Mouse (Mus musculus) intestine, postnatal 0 days (tissue): ENCODE data around the gene Smoc2. TPM values are rescaled to one million over a fixed set of nuclear protein-coding genes. Genes with fewer than 3 reads are reported as not detected.

Source experiments
- ATAC-seq: fragments of 200-750 bp; cut with Nextera tagmentation; 2 replicates; pipeline ENCODE4 v1.8.0; 2017; ENCODE audit warnings: mild to moderate bottlenecking, moderate TSS enrichment, moderate library complexity
- H3K27ac ChIP-seq: fragments of 300-500 bp; sonication (generic); 2 replicates; pipeline ENCODE4 v1.5.1; 2014; ENCODE audit warnings: mild to moderate bottlenecking, low read depth, low read length, moderate library complexity
- H3K27me3 ChIP-seq: fragments of 300-500 bp; sonication (generic); replicated peaks from 2 replicates; pipeline ENCODE4 v1.6.1; 2014; ENCODE audit warnings: low read length, mixed read lengths; ENCODE audit not compliant: control insufficient read depth, insufficient read depth
- H3K36me3 ChIP-seq: fragments of 300-500 bp; sonication (generic); 2 replicates; pipeline ENCODE4 v1.6.1; 2014; ENCODE audit warnings: mild to moderate bottlenecking, moderate library complexity; ENCODE audit not compliant: control insufficient read depth, insufficient read depth
- H3K4me1 ChIP-seq: fragments of 300-500 bp; sonication (generic); replicated peaks from 2 replicates; pipeline ENCODE4 v1.6.1; 2014; ENCODE audit warnings: antibody characterized with exemption, low read length, mixed read lengths; ENCODE audit not compliant: control insufficient read depth, insufficient read depth
- H3K4me2 ChIP-seq: fragments of 300-500 bp; sonication (generic); replicated peaks from 2 replicates; pipeline ENCODE4 v1.6.1; 2014; ENCODE audit warnings: low read depth, mild to moderate bottlenecking, moderate library complexity
- H3K4me3 ChIP-seq: fragments of 300-500 bp; sonication (generic); 2 replicates; pipeline ENCODE4 v1.5.1; 2014; ENCODE audit warnings: low read depth, low read length
- H3K9ac ChIP-seq: fragments of 300-500 bp; sonication (generic); 2 replicates; pipeline ENCODE4 v1.6.1; 2014; ENCODE audit warnings: mild to moderate bottlenecking, low read depth, low read length
- H3K9me3 ChIP-seq: fragments of 300-500 bp; sonication (generic); 2 replicates; pipeline ENCODE4 v1.6.1; 2016; ENCODE audit warnings: mixed run types; ENCODE audit not compliant: control insufficient read depth
- CTCF ChIP-seq: sonication (generic); IDR thresholded peaks from 2 replicates; pipeline ENCODE4 v1.5.1; 2016; ENCODE audit warnings: low read depth, mild to moderate bottlenecking, control low read depth, antibody characterized with exemption, moderate library complexity
- WGBS: fragments of 180-500 bp; shearing (Covaris S2); extraction: QIAGEN DNeasy Blood & Tissue Kit; methylation state at CpG from one replicate; pipeline ENCODE4 v1.1.7; 2014; 5-methylcytosine and 5-hydroxymethylcytosine counted together
- polyA plus RNA-seq: library from polyadenylated mRNA; unstranded; fragments of >200 nt; fragmentation: Nextera tagmentation; extraction: Ambion mirVana; gene quantifications from 2 replicates; pipeline ENCODE4 v1.2.1, GENCODE M21; 2015

The Smoc2 gene
- polyA plus RNA-seq, 1 experiment from 2014 or later, result 62.7 TPM

DNA sequence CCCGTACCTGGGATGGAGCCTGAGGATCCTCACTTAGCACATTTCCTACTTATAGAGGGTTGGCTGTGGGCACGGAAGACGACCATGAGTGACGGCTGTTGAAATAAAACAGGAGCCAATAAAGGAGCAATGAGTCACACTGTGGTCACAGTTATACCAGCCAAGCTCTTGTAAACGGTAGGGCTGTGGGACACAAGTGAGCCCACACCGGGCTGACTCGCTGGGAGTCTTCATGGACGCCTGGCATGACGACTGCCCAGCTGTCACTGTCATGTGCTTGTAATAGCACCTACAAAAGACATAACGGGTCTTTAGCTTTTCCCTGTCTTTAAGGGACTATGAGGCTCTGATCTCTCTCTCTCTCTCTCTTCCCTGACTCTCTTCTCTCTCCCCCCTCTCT is 39.3 kb upstream of the Smoc2 start:
- no peaks in the 10 kb centered on the region for H3K9me3 ChIP-seq
- H3K4me3 ChIP-seq, result no peak overlapping the region
- H3K27ac ChIP-seq, result no peak overlapping the region
- no peak for ATAC-seq
- H3K36me3 ChIP-seq, result no peaks in the 10 kb centered on the region
- 64% methylated on average over 10 of the region's 10 CpGs for WGBS
- H3K27me3 ChIP-seq, result no peaks in the 10 kb centered on the region
- H3K4me1 ChIP-seq, result no peaks in the 10 kb centered on the region
- TF ChIP-seq CTCF, result no peak
- H3K9ac ChIP-seq, result no peak overlapping the region
- no peak overlapping the region for H3K4me2 ChIP-seq

DNA sequence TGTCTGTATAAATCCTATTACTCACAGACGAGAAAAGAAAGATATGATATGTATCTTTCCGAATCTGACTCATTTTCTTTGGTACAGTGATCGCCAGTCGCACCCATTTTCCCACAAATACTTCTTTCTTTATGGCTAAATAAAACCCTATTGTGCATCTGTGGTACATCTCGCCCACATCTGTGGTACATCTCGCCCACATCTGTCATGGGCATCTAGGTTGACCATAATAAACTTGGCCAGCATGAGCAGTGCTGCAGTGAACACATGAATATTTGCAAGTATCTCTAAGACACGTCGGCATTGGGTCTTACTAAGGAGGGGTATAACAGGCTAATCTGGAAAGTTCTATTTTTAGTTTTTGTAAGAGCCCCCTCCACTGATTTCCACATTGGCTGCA is 36.7 kb upstream of the Smoc2 start:
- Histone ChIP-seq H3K9me3 (no peaks in the 10 kb centered on the region), H3K9ac (no peak overlapping the region), H3K36me3 (no peaks in the 10 kb centered on the region), H3K27me3 (no peaks in the 10 kb centered on the region), H3K4me1 (no peaks in the 10 kb centered on the region), H3K27ac (no peak overlapping the region), H3K4me2 (no peak overlapping the region), H3K4me3 (no peak overlapping the region)
- WGBS, result 89% methylated on average over 8 of the region's 8 CpGs
- no peak for TF ChIP-seq CTCF
- ATAC-seq, result no peak

DNA sequence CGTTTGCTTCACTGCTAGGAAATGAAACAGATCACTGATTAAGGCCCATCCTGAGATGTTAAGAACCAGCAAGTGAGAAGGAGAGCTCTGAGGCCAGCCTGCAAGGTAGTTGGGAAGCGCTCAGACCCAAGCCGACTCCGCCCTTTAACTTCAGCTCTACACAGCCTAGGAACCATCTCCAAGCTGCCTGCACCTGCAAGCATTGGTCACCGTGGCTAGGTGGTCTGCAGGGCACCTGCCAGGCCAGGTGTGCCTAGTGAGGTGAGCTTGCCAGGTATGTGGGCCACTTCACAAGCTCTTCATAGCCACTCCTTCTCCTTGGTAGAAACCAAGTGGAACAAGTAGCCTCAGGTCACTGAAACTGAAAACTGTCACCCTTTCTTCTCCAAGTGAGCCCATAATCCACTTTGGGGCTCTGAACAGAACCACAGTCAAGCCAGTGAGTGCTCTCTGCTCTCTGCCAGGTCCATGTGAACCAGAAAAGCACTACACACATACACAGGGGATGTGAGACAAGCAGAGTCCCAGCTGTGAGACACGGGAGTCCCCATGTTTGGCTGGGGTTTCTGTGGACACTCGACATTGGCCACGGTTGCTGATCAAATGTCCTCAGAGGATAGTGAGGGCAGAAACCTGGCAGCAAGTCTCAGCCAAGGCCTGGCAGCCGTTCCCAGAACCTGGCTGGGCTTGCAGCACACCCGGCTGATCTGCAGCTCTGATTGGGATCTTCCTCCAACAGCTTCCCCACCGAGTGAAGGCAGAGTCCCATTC is 34.9 kb upstream of the Smoc2 start:
- no peaks in the 10 kb centered on the region for H3K4me1 ChIP-seq
- no peak overlapping the region for H3K9ac ChIP-seq
- TF ChIP-seq CTCF, result no peak
- H3K36me3 ChIP-seq, result no peaks in the 10 kb centered on the region
- no peak overlapping the region for H3K27ac ChIP-seq
- no peaks in the 10 kb centered on the region for H3K27me3 ChIP-seq
- H3K4me3 ChIP-seq, result no peak overlapping the region
- WGBS, result 62% methylated on average over 11 of the region's 11 CpGs
- ATAC-seq, result no peak
- no peaks in the 10 kb centered on the region for H3K9me3 ChIP-seq
- no peak overlapping the region for H3K4me2 ChIP-seq

DNA sequence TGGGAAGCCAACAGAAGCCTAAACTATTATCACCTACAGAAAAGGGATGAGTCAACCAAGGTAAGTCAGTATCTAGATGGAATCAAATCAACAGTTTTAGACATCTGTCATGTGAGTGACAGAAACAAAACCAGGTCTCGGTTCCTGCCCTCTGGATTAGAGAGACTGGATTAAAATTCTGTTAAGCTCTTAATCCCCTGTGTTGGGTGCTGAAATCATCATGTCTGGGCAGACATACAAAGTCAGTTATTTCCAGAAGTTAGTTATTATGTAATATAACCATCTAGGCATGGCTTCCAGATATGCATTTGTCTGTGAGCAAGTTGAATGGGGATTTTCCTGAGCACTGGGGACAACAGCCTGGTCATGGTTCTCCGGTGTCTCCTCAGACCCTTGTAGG is 33.0 kb upstream of the Smoc2 start:
- no peak overlapping the region for H3K4me3 ChIP-seq
- no peak overlapping the region for H3K9ac ChIP-seq
- no peaks in the 10 kb centered on the region for H3K9me3 ChIP-seq
- H3K4me2 ChIP-seq, result no peak overlapping the region
- H3K27ac ChIP-seq, result no peak overlapping the region
- 89% methylated on average over 2 of the region's 2 CpGs for WGBS
- 0 out of 2 replicates have a peak, but pooled peaks cover 2% of the 10 kb centered on the region for H3K4me1 ChIP-seq
- H3K27me3 ChIP-seq, result no peaks in the 10 kb centered on the region
- no peak for ATAC-seq
- TF ChIP-seq CTCF, result no peak
- no peaks in the 10 kb centered on the region for H3K36me3 ChIP-seq

DNA sequence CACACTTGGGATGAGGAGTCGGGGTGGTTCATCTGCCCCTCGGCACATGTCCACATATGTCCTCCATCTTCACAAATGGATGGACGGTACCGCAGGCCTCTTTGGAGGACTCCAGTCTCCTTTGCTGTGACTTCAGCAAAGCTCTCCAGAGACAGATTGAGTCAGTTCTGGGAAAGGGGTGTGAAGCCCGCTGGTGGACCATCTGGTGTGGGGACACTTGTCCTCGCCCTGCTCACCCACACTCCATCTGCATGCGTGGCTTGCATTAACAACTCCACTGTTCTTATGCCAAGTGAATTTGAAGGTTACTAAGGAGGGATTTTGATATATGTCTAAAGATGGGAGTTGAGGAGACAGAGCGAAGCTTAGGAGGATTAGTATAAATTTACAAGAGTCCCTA is 31.4 kb upstream of the Smoc2 start:
- Histone ChIP-seq H3K36me3 (no peaks in the 10 kb centered on the region), H3K4me3 (no peak overlapping the region), H3K4me1 (0 out of 2 replicates have a peak, but pooled peaks cover 2% of the 10 kb centered on the region), H3K9ac (no peak overlapping the region), H3K4me2 (no peak overlapping the region), H3K27ac (no peak overlapping the region), H3K27me3 (no peaks in the 10 kb centered on the region), H3K9me3 (no peaks in the 10 kb centered on the region)
- no peak for TF ChIP-seq CTCF
- ATAC-seq, result no peak
- WGBS, result 91% methylated on average over 8 of the region's 8 CpGs

DNA sequence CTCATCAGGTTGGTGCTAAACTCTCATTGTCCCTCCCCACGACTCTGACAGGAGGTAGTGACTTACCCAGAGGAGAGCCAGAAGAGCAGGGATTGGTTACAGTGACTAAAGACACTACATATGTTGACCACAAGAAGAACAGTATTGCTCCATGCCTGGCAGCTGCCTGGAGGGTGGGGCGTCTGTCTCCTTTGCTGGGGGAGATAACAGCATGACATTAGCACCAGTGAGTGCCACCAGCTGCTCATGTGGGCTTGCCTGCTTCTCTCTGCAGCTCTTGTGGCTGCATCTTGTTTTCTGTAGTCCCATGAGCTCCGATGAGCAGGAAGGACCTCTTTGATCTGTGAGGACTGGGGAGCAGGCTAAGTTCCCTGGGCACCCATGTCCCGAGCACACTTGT is 29.7 kb upstream of the Smoc2 start:
- peak; percentile 42 for ATAC-seq
- Histone ChIP-seq H3K9ac (no peak overlapping the region), H3K27ac (no peak overlapping the region), H3K9me3 (no peaks in the 10 kb centered on the region), H3K4me2 (no peak overlapping the region), H3K27me3 (no peaks in the 10 kb centered on the region), H3K4me1 (0 out of 2 replicates have a peak, but pooled peaks cover 7% of the 10 kb centered on the region), H3K4me3 (no peak overlapping the region), H3K36me3 (no peaks in the 10 kb centered on the region)
- no peak for TF ChIP-seq CTCF
- 43% methylated on average over 4 of the region's 4 CpGs for WGBS
